ENCODE assay signal across 24 mouse cellular contexts in genomic region chr3:136035784-136036183, GRCm38 (mm10).
DNase-seq lines count a peak whose midpoint lies in the region; ATAC-seq and TF ChIP-seq lines count a peak whose summit lies in the region.
"Had no signal": no experiment of that assay in that cellular context is flagged by ENCODE, and none has a peak within 500 bp of the region (broad histone marks: within the 10 kb centered on the region; RNA-seq: fewer than 3 reads in every experiment).

No protein-coding gene starts in this region.

- no peaks in the 10 kb centered on the region for H3K4me1 ChIP-seq in lung, postnatal 0 days (ENCODE audit: insufficient read depth, low read depth, low read length)
- no peaks in the 10 kb centered on the region for H3K4me1 ChIP-seq in forebrain, embryonic 12.5 days
- H3K4me1 ChIP-seq: hindbrain, embryonic 12.5 days; hindbrain, embryonic 15.5 days had no signal

- no peak overlapping the region for H3K4me2 ChIP-seq in lung, postnatal 0 days (replicated peaks; ENCODE audit: low read depth, low read length)
- H3K4me2 ChIP-seq in forebrain, embryonic 12.5 days = no peak overlapping the region
- H3K4me2 ChIP-seq: heart, embryonic 13.5 days; hindbrain, embryonic 12.5 days; hindbrain, embryonic 15.5 days had no signal

- H3K9ac ChIP-seq in lung, postnatal 0 days (replicated peaks; ENCODE audit: low read depth) = no peak overlapping the region
- H3K9ac ChIP-seq in forebrain, embryonic 12.5 days = no peak overlapping the region
- H3K9ac ChIP-seq: heart, embryonic 13.5 days; hindbrain, embryonic 12.5 days; hindbrain, embryonic 15.5 days had no signal

- H3K36me3 ChIP-seq in lung, postnatal 0 days (ENCODE audit: insufficient read depth, low read length) = no peaks in the 10 kb centered on the region
- H3K36me3 ChIP-seq in forebrain, embryonic 12.5 days (replicated peaks) = no peaks in the 10 kb centered on the region
- H3K36me3 ChIP-seq: forebrain, embryonic 10.5 days; heart, embryonic 10.5 days; heart, embryonic 13.5 days; hindbrain, embryonic 12.5 days; hindbrain, embryonic 15.5 days had no signal

- no peak overlapping the region for H3K27ac ChIP-seq in lung, postnatal 0 days (ENCODE audit: low read length)
- no peak overlapping the region for H3K27ac ChIP-seq in forebrain, embryonic 12.5 days
- H3K27ac ChIP-seq: forebrain, embryonic 10.5 days; heart, adult 2 months; heart, embryonic 10.5 days; heart, embryonic 13.5 days; hindbrain, embryonic 12.5 days; hindbrain, embryonic 15.5 days had no signal

- ATAC-seq in lung, postnatal 0 days = peak; percentile 16; the same call in 1 of the 2 replicates
- ATAC-seq in forebrain, embryonic 12.5 days (ENCODE audit: low FRiP score) = no peak
- ATAC-seq: forebrain, embryonic 14.5 days; intestine, postnatal 0 days; Patski had no signal

- DNase-seq in adrenal gland, adult 2 months = peak; percentile 4
- no peak for DNase-seq in adrenal gland, postnatal 10 days
- DNase-seq in lung, postnatal 0 days (ENCODE audit: low spot score) = no peak
- DNase-seq in lung, postnatal 36 days = no peak
- DNase-seq in embryo, embryonic 10 days (ENCODE audit: low spot score) = peak; percentile 56
- peak; percentile 9 for DNase-seq in embryo, embryonic 9.5 days (ENCODE audit: extremely low spot score)
- no peak for DNase-seq in spleen, postnatal 36 days (ENCODE audit: low spot score in 2 of 2)
- DNase-seq: adrenal gland, adult 8-10 months; cerebellum, adult 11 months; cerebellum, adult 8-10 months; cerebellum, postnatal 10 days; cerebellum, postnatal 36 days; gastrocnemius, postnatal 25 days; heart, adult 2 months; heart, postnatal 14 days had no signal

- 14% methylated on average over 1 of the region's 1 CpGs for WGBS in lung, postnatal 0 days
- 69% methylated on average over 1 of the region's 1 CpGs for WGBS in forebrain, embryonic 12.5 days

- H3K9me3 ChIP-seq in lung, postnatal 0 days (ENCODE audit: low read length) = no peaks in the 10 kb centered on the region
- H3K9me3 ChIP-seq in forebrain, embryonic 12.5 days = no peaks in the 10 kb centered on the region
- H3K9me3 ChIP-seq: forebrain, embryonic 10.5 days; heart, embryonic 10.5 days; heart, embryonic 13.5 days; hindbrain, embryonic 12.5 days; hindbrain, embryonic 15.5 days had no signal

- H3K4me3 ChIP-seq in lung, postnatal 0 days (ENCODE audit: low read depth, low read length) = no peak overlapping the region
- no peak overlapping the region for H3K4me3 ChIP-seq in forebrain, embryonic 12.5 days (replicated peaks)
- H3K4me3 ChIP-seq: forebrain, embryonic 10.5 days; heart, adult 2 months; heart, embryonic 10.5 days; heart, embryonic 13.5 days; hindbrain, embryonic 12.5 days; hindbrain, embryonic 15.5 days had no signal

- no peaks in the 10 kb centered on the region for H3K27me3 ChIP-seq in lung, postnatal 0 days (replicated peaks; ENCODE audit: insufficient read depth, low read length)
- H3K27me3 ChIP-seq in forebrain, embryonic 12.5 days = no peaks in the 10 kb centered on the region
- H3K27me3 ChIP-seq: heart, embryonic 13.5 days; hindbrain, embryonic 12.5 days; hindbrain, embryonic 15.5 days; Patski had no signal

- no peak for TF ChIP-seq EP300 in lung, postnatal 0 days (IDR thresholded peaks at IDR 0.05)

- TF ChIP-seq CTCF in lung, postnatal 0 days (IDR thresholded peaks at IDR 0.05) = no peak

Comparison
In these comparisons a context has a peak if more than half of its experiments do, and no peak if none do; other contexts are left out.
1. DNase-seq: peak in adrenal gland, adult 2 months (single experiment), embryo, embryonic 10 days (single experiment) and embryo, embryonic 9.5 days (single experiment); none in adrenal gland, postnatal 10 days (single experiment), lung, postnatal 0 days (single experiment), lung, postnatal 36 days (single experiment) and spleen, postnatal 36 days (0 of 2).